8 mouse cellular contexts compared by ENCODE assay signal in genomic region chr5:52240540-52240939, GRCm38 (mm10). TPM values are rescaled to one million over a fixed set of nuclear protein-coding genes. Genes with fewer than 3 reads are reported as not detected.
DNase-seq lines count a peak whose midpoint lies in the region; ATAC-seq and TF ChIP-seq lines count a peak whose summit lies in the region.

No protein-coding gene starts in this region.

- 0 out of 2 replicates have a peak, but pooled peaks have one; percentile 11 for TF ChIP-seq CTCF in embryonic fibroblast, embryonic 13.5 days (IDR thresholded peaks at IDR 0.05; ENCODE audit: borderline replicate concordance, insufficient read depth, low read length)

- H3K4me1 ChIP-seq in embryonic fibroblast, embryonic 13.5 days (ENCODE audit: control insufficient read depth, insufficient read depth, low read length), result no peaks in the 10 kb centered on the region

- H3K4me3 ChIP-seq in embryonic fibroblast, embryonic 13.5 days (ENCODE audit: insufficient read depth, low read length), result no peak overlapping the region

- H3K27ac ChIP-seq in embryonic fibroblast, embryonic 13.5 days (ENCODE audit: insufficient read depth, low read length), result no peak overlapping the region

- no peak for TF ChIP-seq POLR2A in embryonic fibroblast, embryonic 13.5 days (IDR thresholded peaks at IDR 0.05; ENCODE audit: low read depth, low read length)

- peak; percentile 5 to 6 for DNase-seq in cerebellum, adult 18-20 months
- no peak for DNase-seq in cerebellum, adult 9-11 months
- DNase-seq in ovary, postnatal 36 days (ENCODE audit: low spot score), result peak; percentile 18
- no peak for DNase-seq in ovary, adult 18-20 months (ENCODE audit: low spot score)
- DNase-seq in right cerebral cortex, adult 2 months (ENCODE audit: low spot score in 2 of 2), result no peak
- no peak for DNase-seq in layer of hippocampus, adult 18-20 months (ENCODE audit: low spot score in 2 of 2)

- peak; percentile 84 for ATAC-seq in megakaryocyte progenitor cell, adult 5-6 weeks (replicated peaks; ENCODE audit: poor library complexity)

RNA-seq across cellular contexts. Expression of gene Dhx15, which starts 50.2 kb away (rescaled TPM):
- 198 and 206 TPM in 2 replicates for polyA plus RNA-seq in embryonic fibroblast, embryonic 13.5 days (2011; ENCODE audit: insufficient read length, low read depth, missing spikeins)
- total RNA-seq in megakaryocyte progenitor cell, adult 5-6 weeks (2015), result 305 and 320 TPM in 2 replicates
- 315 and 364 TPM in 2 replicates for total RNA-seq in megakaryocyte progenitor cell, adult 5-6 weeks (2017)
- 10 to 100 TPM; 90.4 to 91.8 TPM for total RNA-seq in layer of hippocampus, adult 18-20 months (2021)

Comparison
In these comparisons a context has a peak if more than half of its experiments do, and no peak if none do; other contexts are left out.
1. DNase-seq: peak in cerebellum, adult 18-20 months (2 of 2) and ovary, postnatal 36 days (single experiment); none in cerebellum, adult 9-11 months (single experiment), ovary, adult 18-20 months (single experiment), right cerebral cortex, adult 2 months (0 of 2) and layer of hippocampus, adult 18-20 months (0 of 2).